Mouse (Mus musculus) neural tube, embryonic 13.5 days (tissue): ENCODE results near the gene Pip5k1a. TPM values are rescaled to one million over a fixed set of nuclear protein-coding genes. Genes with fewer than 3 reads are reported as not detected.
"Not testable (repeated sequence)": the region's sequence is repeated elsewhere in the genome, so short reads cannot be mapped to it uniquely, and the experiment has no call there.

Experiments
- ATAC-seq: fragments of 200-750 bp; cut with Nextera tagmentation; 2 replicates; pipeline ENCODE4 v1.8.0; 2017; ENCODE audit warnings: low read depth, mild to moderate bottlenecking, moderate TSS enrichment, moderate library complexity
- H3K27ac ChIP-seq: fragments of 300-500 bp; sonication (generic); replicated peaks from 2 replicates; pipeline ENCODE4 v1.5.1; 2015; ENCODE audit warnings: moderate library complexity, mild to moderate bottlenecking, inconsistent platforms
- H3K27me3 ChIP-seq: fragments of 300-500 bp; sonication (generic); 2 replicates; pipeline ENCODE4 v1.6.1; 2015; ENCODE audit warnings: mild to moderate bottlenecking, inconsistent platforms
- H3K36me3 ChIP-seq: fragments of 300-500 bp; sonication (generic); 2 replicates; pipeline ENCODE4 v1.6.1; 2015; ENCODE audit warnings: mild to moderate bottlenecking, inconsistent platforms
- H3K4me1 ChIP-seq: fragments of 300-500 bp; sonication (generic); replicated peaks from 2 replicates; pipeline ENCODE4 v1.6.1; 2015; ENCODE audit warnings: inconsistent platforms
- H3K4me2 ChIP-seq: fragments of 300-500 bp; sonication (generic); 2 replicates; pipeline ENCODE4 v1.6.1; 2015; ENCODE audit warnings: inconsistent platforms, mild to moderate bottlenecking, moderate library complexity
- H3K4me3 ChIP-seq: fragments of 300-500 bp; sonication (generic); 2 replicates; pipeline ENCODE4 v1.5.1; 2015; ENCODE audit warnings: mild to moderate bottlenecking, inconsistent platforms
- H3K9ac ChIP-seq: fragments of 300-500 bp; sonication (generic); 2 replicates; pipeline ENCODE4 v1.6.1; 2015; ENCODE audit warnings: moderate library complexity, mild to moderate bottlenecking, inconsistent platforms
- H3K9me3 ChIP-seq: fragments of 300-500 bp; sonication (generic); 2 replicates; pipeline ENCODE4 v1.6.1; 2016; ENCODE audit warnings: inconsistent platforms
- WGBS: fragments of 180-500 bp; shearing (Covaris S2); methylation state at CpG from one replicate; pipeline ENCODE4 v1.1.7; 2015; 5-methylcytosine and 5-hydroxymethylcytosine counted together
- polyA plus RNA-seq: library from polyadenylated mRNA; unstranded; fragments of >200 nt; fragmentation: Nextera tagmentation; extraction: Ambion mirVana; gene quantifications from 2 replicates; pipeline ENCODE4 v1.2.1, GENCODE M21; 2015

The Pip5k1a gene
- polyA plus RNA-seq, 1 experiment from 2014 or later: 18.6 TPM

DNA sequence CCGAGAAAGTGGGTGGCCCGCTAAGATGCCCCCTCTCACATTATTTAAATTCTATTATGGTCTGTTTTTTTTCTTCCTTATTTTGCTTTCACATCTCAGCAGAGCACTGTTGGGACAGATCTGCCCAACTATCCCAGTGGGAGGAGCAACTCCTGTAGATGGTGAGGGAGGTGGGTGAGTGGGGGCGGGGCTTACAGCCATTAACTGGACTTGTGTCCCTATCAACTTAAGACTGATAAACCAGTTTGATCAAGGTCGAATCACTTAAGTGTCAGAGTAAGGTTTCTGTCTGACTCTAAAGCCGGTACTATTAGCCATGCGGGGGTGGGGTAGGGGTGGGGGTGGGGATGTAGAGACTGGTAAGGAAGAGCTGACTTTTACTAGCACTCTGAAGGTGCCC is 28.3 kb upstream of the Pip5k1a start:
- ATAC-seq: peak; percentile 22; the same call in 1 of the 2 replicates

DNA sequence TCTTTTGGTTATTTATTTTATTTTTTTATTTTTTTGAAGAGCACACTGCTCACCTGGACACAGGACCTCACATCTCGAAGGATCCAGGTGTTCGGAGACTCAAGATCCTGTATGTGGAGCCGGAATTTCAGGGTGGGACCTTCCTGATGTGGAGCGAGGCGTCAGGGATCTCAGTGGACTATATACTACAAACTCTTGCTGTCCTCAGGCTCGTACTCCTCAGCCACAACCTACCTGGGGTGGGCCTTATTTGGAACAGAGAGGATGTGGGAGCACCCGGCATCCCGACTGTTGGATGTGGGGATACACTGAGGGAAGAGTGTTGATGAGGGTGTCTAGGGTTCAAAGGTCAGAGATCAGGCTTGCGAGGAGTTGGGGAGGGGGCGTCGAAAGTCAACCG is 27.4 kb upstream of the Pip5k1a start:
- H3K4me3 ChIP-seq: peak overlapping the region; percentile 70
- no CpG with 5 or more reads among the region's 12 CpGs for WGBS
- H3K4me2 ChIP-seq, H3K9ac ChIP-seq, H3K9me3 ChIP-seq, H3K27me3 ChIP-seq, H3K27ac ChIP-seq: not testable (repeated sequence)
- H3K4me1 ChIP-seq: peaks cover 42% of the 10 kb centered on the region
- peak; percentile 62 for ATAC-seq
- peaks cover 24% of the 10 kb centered on the region for H3K36me3 ChIP-seq

More for the DNA sequence above, 28.3 kb upstream of the Pip5k1a start:
- Histone ChIP-seq H3K4me2 (peak overlapping the region; percentile 65), H3K4me3 (peak overlapping the region; percentile 35), H3K27ac (no peak overlapping the region), H3K27me3 (no peaks in the 10 kb centered on the region), H3K9me3 (no peaks in the 10 kb centered on the region), H3K9ac (peak overlapping the region; percentile 63), H3K4me1 (peaks cover 33% of the 10 kb centered on the region), H3K36me3 (peaks cover 23% of the 10 kb centered on the region)
- WGBS: 26% methylated on average over 6 of the region's 6 CpGs

- H3K4me2 ChIP-seq: peak within 1 kb of the TSS; percentile 89
- H3K9me3 ChIP-seq: no peaks in the 10 kb centered on the region
- H3K4me1 ChIP-seq: peaks cover 44% of the 10 kb centered on the region
- 0% methylated on average over 20 of the region's 20 CpGs for WGBS
- peak within 1 kb of the TSS; percentile 70 for H3K4me3 ChIP-seq
- ATAC-seq: peak; percentile 95
- peak within 1 kb of the TSS; percentile 84 for H3K27ac ChIP-seq
- H3K27me3 ChIP-seq: no peaks in the 10 kb centered on the region
- peak within 1 kb of the TSS; percentile 86 for H3K9ac ChIP-seq
- peaks cover 29% of the 10 kb centered on the region for H3K36me3 ChIP-seq
These were observed 27.0 kb upstream of the Pip5k1a start, which contains the start of the genes Scnm1 and Lysmd1 for GRCm38 (mm10) chr3:95133680-95134101. TSS of gene Scnm1 (minus strand) at chr3:95134011. TSS of gene Lysmd1 (plus strand) at chr3:95134088.

DNA sequence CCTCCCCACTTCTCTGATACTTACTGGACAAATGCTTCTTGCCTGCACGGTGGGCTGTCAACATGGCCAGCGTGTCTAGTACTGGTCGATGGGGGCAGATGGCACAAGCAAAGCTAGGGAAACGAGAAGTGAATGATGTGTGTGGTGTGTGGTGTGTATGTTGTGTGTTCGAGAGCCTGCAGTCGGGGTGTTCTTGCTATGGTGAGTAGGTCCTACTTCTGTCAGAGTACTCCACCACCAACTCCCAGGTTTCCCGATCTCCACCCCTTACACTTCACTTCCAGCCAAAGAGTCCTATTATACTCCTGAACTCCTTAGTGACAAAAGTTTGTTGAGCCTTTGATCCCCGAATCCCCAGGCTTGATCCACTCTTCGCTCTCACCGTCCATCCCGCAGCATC is 26.4 kb upstream of the Pip5k1a start:
- no peaks in the 10 kb centered on the region for H3K27me3 ChIP-seq
- peak overlapping the region; percentile 70 for H3K4me3 ChIP-seq
- H3K36me3 ChIP-seq: peaks cover 31% of the 10 kb centered on the region
- H3K9me3 ChIP-seq: no peaks in the 10 kb centered on the region
- peak overlapping the region; percentile 86 for H3K9ac ChIP-seq
- peak overlapping the region; percentile 89 for H3K4me2 ChIP-seq
- peak; percentile 9; the same call in 1 of the 2 replicates for ATAC-seq
- H3K27ac ChIP-seq: peak overlapping the region; percentile 84
- 64% methylated on average over 11 of the region's 11 CpGs for WGBS
- peaks cover 44% of the 10 kb centered on the region for H3K4me1 ChIP-seq

DNA sequence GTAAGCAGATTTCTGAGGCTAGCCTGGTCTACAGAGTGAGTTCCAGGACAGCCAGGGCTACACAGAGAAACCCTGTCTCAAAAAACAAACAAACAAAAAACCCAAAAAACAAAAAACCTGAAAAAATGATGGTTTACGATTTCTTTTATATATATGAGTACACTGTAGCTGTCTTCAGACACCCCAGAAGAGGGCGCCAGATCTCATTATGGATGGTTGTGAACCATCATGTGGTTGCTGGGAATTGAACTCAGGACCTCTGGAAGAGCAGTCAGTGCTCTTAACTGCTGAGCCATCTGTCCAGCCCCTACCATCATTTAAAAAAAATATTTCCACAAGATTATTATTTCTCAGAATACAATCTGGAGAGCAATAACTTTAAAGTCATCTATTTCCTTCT is 25.7 kb upstream of the Pip5k1a start:
- 94% methylated on average over 2 of the region's 2 CpGs for WGBS
- H3K4me3 ChIP-seq, H3K9ac ChIP-seq: not testable (repeated sequence)

GRCm38 (mm10) chr3:95130081-95130480 is 23.4 kb upstream of the Pip5k1a start:
- Histone ChIP-seq H3K4me3 (no peak overlapping the region), H3K27me3 (no peaks in the 10 kb centered on the region), H3K9ac (peak overlapping the region; percentile 26; the same call in 1 of the 2 replicates), H3K4me1 (peaks cover 31% of the 10 kb centered on the region), H3K9me3 (no peaks in the 10 kb centered on the region), H3K4me2 (no peak overlapping the region), H3K27ac (no peak overlapping the region; the same call in 1 of the 2 replicates), H3K36me3 (peaks cover 27% of the 10 kb centered on the region)
- ATAC-seq: no peak
- 84% methylated on average over 5 of the region's 5 CpGs for WGBS

More for the DNA sequence above, 25.7 kb upstream of the Pip5k1a start:
- not testable (repeated sequence) for H3K27ac ChIP-seq, H3K9me3 ChIP-seq, ATAC-seq, H3K4me2 ChIP-seq, H3K27me3 ChIP-seq
- H3K4me1 ChIP-seq: peaks cover 44% of the 10 kb centered on the region
- H3K36me3 ChIP-seq: peaks cover 27% of the 10 kb centered on the region

GRCm38 (mm10) chr3:95129226-95129651 is 22.5 kb upstream of the Pip5k1a start:
- no peak for ATAC-seq
- H3K9me3 ChIP-seq: no peaks in the 10 kb centered on the region
- 17% methylated on average over 6 of the region's 6 CpGs for WGBS
- H3K4me2 ChIP-seq: no peak overlapping the region
- no peak overlapping the region for H3K4me3 ChIP-seq
- H3K27me3 ChIP-seq: no peaks in the 10 kb centered on the region
- peak overlapping the region; percentile 47; the same call in 1 of the 2 replicates for H3K9ac ChIP-seq
- H3K4me1 ChIP-seq: peaks cover 36% of the 10 kb centered on the region
- H3K27ac ChIP-seq: 0 out of 2 replicates have a peak overlapping the region, but pooled peaks have one; percentile 54
- peaks cover 27% of the 10 kb centered on the region for H3K36me3 ChIP-seq

DNA sequence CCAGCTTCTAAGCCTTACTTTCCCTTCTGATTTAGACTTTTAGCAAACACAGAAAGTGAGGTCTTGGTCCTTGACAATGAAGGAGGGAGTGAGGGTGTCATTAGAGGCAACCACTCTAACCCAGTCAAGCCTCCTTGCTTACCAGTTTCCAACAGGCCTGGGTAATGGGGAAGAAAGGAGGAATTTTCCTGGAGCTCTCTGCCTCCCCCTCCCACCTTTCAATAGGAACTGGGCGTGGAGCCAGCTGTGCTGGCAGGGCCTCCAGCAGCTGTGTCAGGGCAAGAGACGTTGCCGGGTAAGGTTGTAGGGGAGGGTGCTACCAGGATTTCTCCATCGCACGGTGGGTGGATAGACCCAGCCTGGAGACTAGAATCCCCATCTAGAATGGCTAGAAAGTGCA is 18.2 kb upstream of the Pip5k1a start:
- no peak overlapping the region for H3K4me2 ChIP-seq
- no peaks in the 10 kb centered on the region for H3K9me3 ChIP-seq
- H3K4me3 ChIP-seq: no peak overlapping the region
- ATAC-seq: peak; percentile 36; the same call in 1 of the 2 replicates
- H3K27ac ChIP-seq: peak overlapping the region; percentile 54; the same call in 1 of the 2 replicates
- no peaks in the 10 kb centered on the region for H3K27me3 ChIP-seq
- peaks cover 27% of the 10 kb centered on the region for H3K4me1 ChIP-seq
- peaks cover 48% of the 10 kb centered on the region for H3K36me3 ChIP-seq
- H3K9ac ChIP-seq: 0 out of 2 replicates have a peak overlapping the region, but pooled peaks have one; percentile 12
- WGBS: 20% methylated on average over 5 of the region's 5 CpGs

DNA sequence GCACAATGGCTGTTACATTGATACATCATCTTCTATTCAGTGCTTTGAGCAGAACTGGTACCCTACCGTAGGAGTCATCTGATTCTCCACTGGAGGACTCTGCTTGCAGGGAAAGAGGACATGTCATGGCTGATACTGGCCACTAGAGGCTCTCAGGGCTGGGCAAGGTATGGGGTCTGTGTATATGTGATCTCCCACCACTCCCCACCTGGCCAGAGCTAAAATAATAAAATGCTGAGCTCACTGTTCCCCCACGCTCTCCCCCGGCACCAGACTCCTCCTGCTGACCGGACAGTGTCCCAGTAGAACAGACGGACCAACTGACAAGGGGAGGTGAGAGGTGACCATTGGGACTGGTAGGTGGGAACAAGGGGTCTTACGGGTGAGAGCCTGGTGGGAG is 17.5 kb upstream of the Pip5k1a start, which contains the start of gene Tmod4:
Gene Tmod4 (plus strand): TSS at position 231 of the 400 bp plus-strand sequence.
- Histone ChIP-seq H3K27ac (peak within 1 kb of the TSS; percentile 54; the same call in 1 of the 2 replicates), H3K36me3 (peaks cover 48% of the 10 kb centered on the region), H3K4me1 (peaks cover 20% of the 10 kb centered on the region), H3K9me3 (no peaks in the 10 kb centered on the region), H3K4me2 (no peak within 1 kb of the TSS), H3K27me3 (no peaks in the 10 kb centered on the region), H3K9ac (0 out of 2 replicates have a peak within 1 kb of the TSS, but pooled peaks have one; percentile 12), H3K4me3 (no peak within 1 kb of the TSS)
- no peak for ATAC-seq
- 65% methylated on average over 6 of the region's 6 CpGs for WGBS

- WGBS: 84% methylated on average over 6 of the region's 6 CpGs
- H3K4me2 ChIP-seq: no peak overlapping the region
- no peaks in the 10 kb centered on the region for H3K27me3 ChIP-seq
- peaks cover 67% of the 10 kb centered on the region for H3K36me3 ChIP-seq
- no peak overlapping the region for H3K9ac ChIP-seq
- no peaks in the 10 kb centered on the region for H3K9me3 ChIP-seq
- H3K27ac ChIP-seq: peak overlapping the region; percentile 56
- H3K4me1 ChIP-seq: peaks cover 16% of the 10 kb centered on the region
- no peak for ATAC-seq
- no peak overlapping the region for H3K4me3 ChIP-seq
These were observed 14.8 kb upstream of the Pip5k1a start for GRCm38 (mm10) chr3:95121580-95121979.

GRCm38 (mm10) chr3:95117751-95118150 is 11.0 kb upstream of the Pip5k1a start:
- Histone ChIP-seq H3K4me1 (peaks cover 9% of the 10 kb centered on the region), H3K4me2 (no peak overlapping the region), H3K27ac (no peak overlapping the region), H3K4me3 (no peak overlapping the region), H3K27me3 (no peaks in the 10 kb centered on the region), H3K9ac (no peak overlapping the region), H3K9me3 (no peaks in the 10 kb centered on the region), H3K36me3 (peaks cover 81% of the 10 kb centered on the region)
- ATAC-seq: no peak
- WGBS: 58% methylated on average over 2 of the region's 2 CpGs

GRCm38 (mm10) chr3:95112760-95113159 is 6.0 kb upstream of the Pip5k1a start:
- Histone ChIP-seq H3K9me3 (no peaks in the 10 kb centered on the region), H3K4me1 (peaks cover 19% of the 10 kb centered on the region), H3K4me2 (peak overlapping the region; percentile 54), H3K9ac (0 out of 2 replicates have a peak overlapping the region, but pooled peaks have one; percentile 13), H3K4me3 (peak overlapping the region; percentile 81), H3K27me3 (no peaks in the 10 kb centered on the region), H3K36me3 (peaks cover 31% of the 10 kb centered on the region), H3K27ac (no peak overlapping the region)
- WGBS: 84% methylated on average over 1 of the region's 1 CpGs
- no peak for ATAC-seq
